In the genomic region with DNA sequence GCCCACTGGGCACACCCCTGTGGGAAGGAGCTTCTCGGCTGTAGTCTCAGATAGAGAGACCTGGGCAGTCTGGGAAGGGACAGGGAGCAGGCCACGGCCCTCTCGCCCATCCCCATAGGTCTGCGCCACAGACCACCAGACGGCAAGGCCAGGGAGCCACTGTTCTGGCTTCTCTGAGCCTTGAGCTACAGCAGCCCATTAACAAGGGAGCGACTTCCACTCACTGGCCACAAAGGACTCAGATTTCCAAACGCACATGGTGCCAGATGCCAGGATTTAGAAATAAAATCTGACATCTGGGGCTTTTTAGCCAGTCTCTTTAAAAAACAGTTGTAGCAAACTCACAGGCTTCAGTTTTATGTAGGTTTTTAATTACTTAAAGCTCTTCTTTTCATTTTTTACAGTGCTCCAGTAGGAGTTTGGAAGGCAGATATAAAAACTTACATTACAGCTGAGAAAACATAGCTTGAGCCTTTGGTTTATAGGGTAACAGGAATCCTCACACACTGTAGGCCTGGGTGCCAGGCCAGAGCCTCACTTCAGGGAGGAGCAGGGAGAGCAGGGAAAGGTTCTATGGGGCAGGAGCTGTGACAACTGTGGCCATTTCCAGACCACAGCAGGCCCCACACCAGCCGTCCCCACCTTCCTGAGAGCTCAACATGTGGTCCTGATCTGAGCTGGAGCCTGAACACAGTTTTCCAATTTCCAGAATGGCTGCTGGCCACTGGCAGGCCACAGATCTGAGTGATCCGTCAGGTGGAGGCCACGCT, we compare ENCODE assay signal across 23 mouse cellular contexts.
DNase-seq lines count a peak whose midpoint lies in the region; ATAC-seq lines count a peak whose summit lies in the region.
"Had no signal": no experiment of that assay in that cellular context is flagged by ENCODE, and none has a peak within 500 bp of the region (broad histone marks: within the 10 kb centered on the region; RNA-seq: fewer than 3 reads in every experiment).

No protein-coding gene starts in this region.

- H3K4me2 ChIP-seq in hindbrain, embryonic 13.5 days, result no peak overlapping the region
- no peak overlapping the region for H3K4me2 ChIP-seq in hindbrain, embryonic 11.5 days (replicated peaks; ENCODE audit: low read depth, low read length)
- H3K4me2 ChIP-seq in embryonic facial prominence, embryonic 12.5 days (replicated peaks), result no peak overlapping the region
- H3K4me2 ChIP-seq in limb, embryonic 11.5 days (ENCODE audit: low read depth, severe bottlenecking), result no peak overlapping the region
- H3K4me2 ChIP-seq: forebrain, embryonic 15.5 days; heart, embryonic 13.5 days; liver, embryonic 12.5 days; midbrain, embryonic 12.5 days had no signal

- H3K27ac ChIP-seq in hindbrain, embryonic 13.5 days, result no peak overlapping the region
- H3K27ac ChIP-seq in hindbrain, embryonic 11.5 days (ENCODE audit: low read depth, low read length), result no peak overlapping the region
- peak overlapping the region; percentile 70 for H3K27ac ChIP-seq in embryonic facial prominence, embryonic 12.5 days
- H3K27ac ChIP-seq in limb, embryonic 11.5 days (replicated peaks; ENCODE audit: low read depth, low read length), result peak overlapping the region; percentile 60
- H3K27ac ChIP-seq: forebrain, embryonic 15.5 days; heart, embryonic 13.5 days; liver, embryonic 12.5 days; midbrain, embryonic 12.5 days had no signal

- peaks cover 28% of the 10 kb centered on the region for H3K36me3 ChIP-seq in hindbrain, embryonic 13.5 days
- no peaks in the 10 kb centered on the region for H3K36me3 ChIP-seq in hindbrain, embryonic 11.5 days (ENCODE audit: control insufficient read depth, insufficient read depth, low read length)
- H3K36me3 ChIP-seq in embryonic facial prominence, embryonic 12.5 days, result peaks cover 31% of the 10 kb centered on the region
- H3K36me3 ChIP-seq in limb, embryonic 11.5 days (ENCODE audit: control insufficient read depth, insufficient read depth, low read length), result 0 out of 2 replicates have a peak, but pooled peaks cover 2% of the 10 kb centered on the region

- H3K9me3 ChIP-seq in hindbrain, embryonic 13.5 days, result no peaks in the 10 kb centered on the region
- H3K9me3 ChIP-seq in hindbrain, embryonic 11.5 days (ENCODE audit: control insufficient read depth, low read length), result no peaks in the 10 kb centered on the region
- no peaks in the 10 kb centered on the region for H3K9me3 ChIP-seq in embryonic facial prominence, embryonic 12.5 days
- no peaks in the 10 kb centered on the region for H3K9me3 ChIP-seq in limb, embryonic 11.5 days (ENCODE audit: control insufficient read depth, low read length)
- H3K9me3 ChIP-seq: forebrain, embryonic 15.5 days; heart, embryonic 13.5 days; liver, embryonic 12.5 days; midbrain, embryonic 12.5 days had no signal

- H3K4me3 ChIP-seq in hindbrain, embryonic 13.5 days, result no peak overlapping the region
- no peak overlapping the region for H3K4me3 ChIP-seq in hindbrain, embryonic 11.5 days (ENCODE audit: low read depth, low read length)
- no peak overlapping the region for H3K4me3 ChIP-seq in embryonic facial prominence, embryonic 12.5 days
- no peak overlapping the region for H3K4me3 ChIP-seq in limb, embryonic 11.5 days (ENCODE audit: low read depth, low read length)
- H3K4me3 ChIP-seq: forebrain, embryonic 15.5 days; heart, embryonic 13.5 days; liver, embryonic 12.5 days; midbrain, embryonic 12.5 days had no signal

- no peak for DNase-seq in hindbrain, embryonic 11.5 days (ENCODE audit: low spot score)
- DNase-seq in adipocyte (ENCODE audit: low spot score) (peak; percentile 21), MN1 (ENCODE audit: low spot score) (no peak)
- peak; percentile 73 for DNase-seq in limb, embryonic 11.5 days (ENCODE audit: low spot score)
- no peak for DNase-seq in thymus, postnatal 0 days (ENCODE audit: low spot score)
- DNase-seq: adrenal gland, adult 8-10 months; cerebellum, adult 11-12 months; cerebellum, postnatal 10 days; gastrocnemius, postnatal 10 days; heart, postnatal 14 days; kidney, adult 8-10 months; kidney, postnatal 36 days; lung, adult 18-20 months; lung, postnatal 10 days; thymus, adult 2 months had no signal

- peaks cover 38% of the 10 kb centered on the region for H3K4me1 ChIP-seq in hindbrain, embryonic 13.5 days (replicated peaks)
- no peaks in the 10 kb centered on the region for H3K4me1 ChIP-seq in hindbrain, embryonic 11.5 days (replicated peaks; ENCODE audit: control insufficient read depth, insufficient read depth, low read length)
- peaks cover 28% of the 10 kb centered on the region for H3K4me1 ChIP-seq in embryonic facial prominence, embryonic 12.5 days
- H3K4me1 ChIP-seq in limb, embryonic 11.5 days (ENCODE audit: control insufficient read depth, insufficient read depth, low read length), result peaks cover 36% of the 10 kb centered on the region
- H3K4me1 ChIP-seq: forebrain, embryonic 15.5 days; liver, embryonic 12.5 days; midbrain, embryonic 12.5 days had no signal

- 0 out of 2 replicates have a peak overlapping the region, but pooled peaks have one; percentile 24 for H3K9ac ChIP-seq in hindbrain, embryonic 13.5 days
- no peak overlapping the region for H3K9ac ChIP-seq in hindbrain, embryonic 11.5 days (ENCODE audit: low read depth, low read length)
- no peak overlapping the region for H3K9ac ChIP-seq in embryonic facial prominence, embryonic 12.5 days
- no peak overlapping the region for H3K9ac ChIP-seq in limb, embryonic 11.5 days (ENCODE audit: low read length)
- H3K9ac ChIP-seq: forebrain, embryonic 15.5 days; heart, embryonic 13.5 days; liver, embryonic 12.5 days; midbrain, embryonic 12.5 days had no signal

- WGBS in hindbrain, embryonic 13.5 days, result 87% methylated on average over 10 of the region's 10 CpGs
- 82% methylated on average over 10 of the region's 10 CpGs for WGBS in hindbrain, embryonic 11.5 days
- 39% methylated on average over 10 of the region's 10 CpGs for WGBS in embryonic facial prominence, embryonic 12.5 days
- WGBS in limb, embryonic 11.5 days, result 29% methylated on average over 10 of the region's 10 CpGs

- peaks cover 3% of the 10 kb centered on the region; the same call in 1 of the 2 replicates for H3K27me3 ChIP-seq in hindbrain, embryonic 13.5 days
- no peaks in the 10 kb centered on the region for H3K27me3 ChIP-seq in hindbrain, embryonic 11.5 days (ENCODE audit: control insufficient read depth, insufficient read depth, low read length)
- peaks cover 10% of the 10 kb centered on the region for H3K27me3 ChIP-seq in embryonic facial prominence, embryonic 12.5 days
- H3K27me3 ChIP-seq in limb, embryonic 11.5 days (ENCODE audit: control insufficient read depth, insufficient read depth, low read length), result no peaks in the 10 kb centered on the region
- H3K27me3 ChIP-seq: forebrain, embryonic 15.5 days; heart, embryonic 13.5 days; liver, embryonic 12.5 days; Patski had no signal

- no peak for ATAC-seq in hindbrain, embryonic 13.5 days (ENCODE audit: low FRiP score)
- ATAC-seq in hindbrain, embryonic 11.5 days (ENCODE audit: low FRiP score), result no peak
- peak; percentile 25; the same call in 1 of the 2 replicates for ATAC-seq in embryonic facial prominence, embryonic 12.5 days (ENCODE audit: insufficient number of reproducible peaks, insufficient read depth, low FRiP score, low TSS enrichment)
- ATAC-seq in limb, embryonic 11.5 days (ENCODE audit: insufficient number of reproducible peaks, low FRiP score, low TSS enrichment, low read depth), result peak; percentile 76
- ATAC-seq in inflammation-experienced regulatory T-cells, adult 6 months, result no peak
- ATAC-seq: forebrain, embryonic 15.5 days; liver, embryonic 12.5 days; Patski had no signal

Comparison
In these comparisons a context has a peak if more than half of its experiments do, and no peak if none do; other contexts are left out.
1. ATAC-seq: peak in embryonic facial prominence, embryonic 12.5 days (single experiment) and limb, embryonic 11.5 days (single experiment); none in hindbrain, embryonic 13.5 days (single experiment), hindbrain, embryonic 11.5 days (single experiment) and inflammation-experienced regulatory T-cells, adult 6 months (single experiment).
2. H3K27ac ChIP-seq: peak in embryonic facial prominence, embryonic 12.5 days (single experiment) and limb, embryonic 11.5 days (single experiment); none in hindbrain, embryonic 13.5 days (single experiment) and hindbrain, embryonic 11.5 days (single experiment).
3. DNase-seq: peak in adipocyte (single experiment) and limb, embryonic 11.5 days (single experiment); none in hindbrain, embryonic 11.5 days (single experiment), MN1 (single experiment) and thymus, postnatal 0 days (single experiment).